22 mouse cellular contexts compared by ENCODE assay signal in genomic region chr9:75589850-75590790, GRCm38 (mm10).
"Had no signal": no experiment of that assay in that cellular context is flagged by ENCODE, and none has a peak within 500 bp of the region (broad histone marks: within the 10 kb centered on the region; RNA-seq: fewer than 3 reads in every experiment).

No protein-coding gene starts in this region.

- H3K4me3 ChIP-seq: limb, embryonic 12.5 days; limb, embryonic 15.5 days; liver, embryonic 12.5 days; liver, embryonic 15.5 days; lung, embryonic 15.5 days; neural tube, embryonic 12.5 days had no signal

- H3K4me2 ChIP-seq: limb, embryonic 12.5 days; limb, embryonic 15.5 days; liver, embryonic 12.5 days; liver, embryonic 15.5 days; lung, embryonic 15.5 days; midbrain, embryonic 11.5 days; neural tube, embryonic 12.5 days had no signal

- ATAC-seq: inflammation-experienced regulatory T-cells, adult 6 months; liver, embryonic 12.5 days had no signal

- H3K36me3 ChIP-seq: limb, embryonic 15.5 days; liver, embryonic 12.5 days; liver, embryonic 15.5 days; lung, embryonic 15.5 days had no signal

- H3K9ac ChIP-seq: limb, embryonic 12.5 days; limb, embryonic 15.5 days; liver, embryonic 12.5 days; liver, embryonic 15.5 days; lung, embryonic 15.5 days; neural tube, embryonic 12.5 days had no signal

- DNase-seq: kidney, adult 2 months; kidney, postnatal 14 days; left cerebral cortex, postnatal 4 days; lung, adult 18-20 months; lung, postnatal 10 days; lung, postnatal 36 days; midbrain, embryonic 14.5 days; right cerebral cortex, adult 18-20 months; right cerebral cortex, postnatal 14 days; right cerebral cortex, postnatal 4 days; thymus, adult 2 months; thymus, postnatal 14 days; thymus, postnatal 4 days had no signal

- H3K27me3 ChIP-seq: limb, embryonic 12.5 days; limb, embryonic 15.5 days; liver, embryonic 12.5 days; liver, embryonic 15.5 days; lung, embryonic 15.5 days; neural tube, embryonic 12.5 days had no signal

- H3K9me3 ChIP-seq: limb, embryonic 12.5 days; limb, embryonic 15.5 days; liver, embryonic 12.5 days; liver, embryonic 15.5 days; lung, embryonic 15.5 days; neural tube, embryonic 12.5 days had no signal

- H3K4me1 ChIP-seq: limb, embryonic 12.5 days; limb, embryonic 15.5 days; liver, embryonic 12.5 days; liver, embryonic 15.5 days; lung, embryonic 15.5 days; neural tube, embryonic 12.5 days had no signal

- H3K27ac ChIP-seq: limb, embryonic 12.5 days; limb, embryonic 15.5 days; liver, embryonic 12.5 days; liver, embryonic 15.5 days; lung, embryonic 15.5 days; neural tube, embryonic 12.5 days; stomach, postnatal 0 days had no signal
